Comparison of ENCODE assay signal across 14 mouse cellular contexts in the genomic region with DNA sequence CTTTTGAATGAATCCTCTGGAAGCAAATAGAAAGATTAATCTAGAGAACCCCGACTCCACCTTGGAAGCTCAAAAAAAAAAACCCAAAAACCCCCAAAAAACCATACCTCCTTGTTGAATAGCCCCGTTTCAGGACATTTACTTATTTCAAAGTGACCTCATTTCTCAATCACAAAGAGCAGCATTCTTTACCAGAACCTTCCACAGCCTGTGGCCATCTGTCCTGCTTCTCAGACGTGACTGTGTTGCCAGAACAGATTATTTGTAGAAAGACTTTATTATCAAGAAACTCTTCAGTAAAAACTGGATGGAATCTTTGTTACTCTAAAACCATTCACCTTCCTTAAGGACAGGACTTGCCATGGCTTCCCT.
DNase-seq lines count a peak whose midpoint lies in the region; ATAC-seq and TF ChIP-seq lines count a peak whose summit lies in the region.
"Had no signal": no experiment of that assay in that cellular context is flagged by ENCODE, and none has a peak within 500 bp of the region (broad histone marks: within the 10 kb centered on the region; RNA-seq: fewer than 3 reads in every experiment).

No protein-coding gene starts in this region.

- H3K9me3 ChIP-seq in midbrain, embryonic 11.5 days (ENCODE audit: control insufficient read depth, low read length): no peaks in the 10 kb centered on the region
- no peaks in the 10 kb centered on the region for H3K9me3 ChIP-seq in midbrain, postnatal 0 days (ENCODE audit: low read length)
- H3K9me3 ChIP-seq: intestine, embryonic 15.5 days; neural tube, embryonic 15.5 days had no signal

- H3K36me3 ChIP-seq in midbrain, embryonic 11.5 days (ENCODE audit: control insufficient read depth, insufficient read depth, low read length): no peaks in the 10 kb centered on the region
- no peaks in the 10 kb centered on the region for H3K36me3 ChIP-seq in midbrain, postnatal 0 days (ENCODE audit: insufficient read depth, low read length)
- H3K36me3 ChIP-seq: intestine, embryonic 15.5 days; neural tube, embryonic 15.5 days had no signal

- WGBS in midbrain, embryonic 11.5 days: 71% methylated on average over 3 of the region's 3 CpGs
- 48% methylated on average over 3 of the region's 3 CpGs for WGBS in midbrain, postnatal 0 days

- H3K4me1 ChIP-seq in midbrain, embryonic 11.5 days (ENCODE audit: control insufficient read depth, insufficient read depth, low read length): no peaks in the 10 kb centered on the region
- no peaks in the 10 kb centered on the region for H3K4me1 ChIP-seq in midbrain, postnatal 0 days (ENCODE audit: insufficient read depth, low read length)
- H3K4me1 ChIP-seq: intestine, embryonic 15.5 days had no signal

- H3K27ac ChIP-seq in midbrain, embryonic 11.5 days (ENCODE audit: low read depth, low read length): no peak overlapping the region
- H3K27ac ChIP-seq in midbrain, postnatal 0 days (ENCODE audit: low read depth, low read length): no peak overlapping the region
- H3K27ac ChIP-seq: intestine, embryonic 15.5 days; neural tube, embryonic 15.5 days had no signal

- peak; percentile 46 for DNase-seq in cerebellum, adult 9-10 months
- no peak for DNase-seq in cerebellum, postnatal 4 days (ENCODE audit: low spot score in 2 of 2)
- DNase-seq in heart, adult 11 months: peak; percentile 85
- no peak for DNase-seq in heart, postnatal 4 days
- peak; percentile 51 for DNase-seq in midbrain, embryonic 11.5 days (ENCODE audit: low spot score, missing footprints)
- DNase-seq in midbrain, postnatal 0 days (ENCODE audit: low spot score): no peak
- peak; percentile 28 for DNase-seq in cerebellum, adult 9-11 months
- DNase-seq: gastrocnemius, postnatal 36 days; lung, adult 2 months; thymus, postnatal 25 days had no signal

- H3K4me3 ChIP-seq in midbrain, embryonic 11.5 days (ENCODE audit: low read depth, low read length): no peak overlapping the region
- H3K4me3 ChIP-seq in midbrain, postnatal 0 days (ENCODE audit: low read depth, low read length): no peak overlapping the region
- H3K4me3 ChIP-seq: intestine, embryonic 15.5 days; neural tube, embryonic 15.5 days had no signal

- H3K9ac ChIP-seq in midbrain, embryonic 11.5 days (ENCODE audit: low read length): no peak overlapping the region
- no peak overlapping the region for H3K9ac ChIP-seq in midbrain, postnatal 0 days (replicated peaks; ENCODE audit: low read length, poor library complexity, severe bottlenecking)
- H3K9ac ChIP-seq: intestine, embryonic 15.5 days; neural tube, embryonic 15.5 days had no signal

- TF ChIP-seq CTCF in midbrain, postnatal 0 days (IDR thresholded peaks at IDR 0.05): no peak

- H3K27me3 ChIP-seq in midbrain, embryonic 11.5 days (ENCODE audit: control insufficient read depth, insufficient read depth, low read length): no peaks in the 10 kb centered on the region
- no peaks in the 10 kb centered on the region for H3K27me3 ChIP-seq in midbrain, postnatal 0 days (ENCODE audit: insufficient read depth, low read length)
- H3K27me3 ChIP-seq: intestine, embryonic 15.5 days; neural tube, embryonic 15.5 days; Patski had no signal

- no peak for ATAC-seq in midbrain, embryonic 11.5 days (ENCODE audit: low FRiP score)
- no peak for ATAC-seq in midbrain, postnatal 0 days (ENCODE audit: low FRiP score)
- ATAC-seq: intestine, embryonic 15.5 days; Patski had no signal

- H3K4me2 ChIP-seq in midbrain, embryonic 11.5 days: no peak overlapping the region
- no peak overlapping the region for H3K4me2 ChIP-seq in midbrain, postnatal 0 days (ENCODE audit: low read depth, low read length, poor library complexity, severe bottlenecking)
- H3K4me2 ChIP-seq: heart, embryonic 11.5 days; intestine, embryonic 15.5 days; neural tube, embryonic 15.5 days had no signal

Comparison
In these comparisons a context has a peak if more than half of its experiments do, and no peak if none do; other contexts are left out.
1. DNase-seq: peak in cerebellum, adult 9-10 months (single experiment), heart, adult 11 months (single experiment), midbrain, embryonic 11.5 days (single experiment) and cerebellum, adult 9-11 months (single experiment); none in cerebellum, postnatal 4 days (0 of 2), heart, postnatal 4 days (single experiment) and midbrain, postnatal 0 days (single experiment).